Mouse (Mus musculus) kidney, adult 2 months (tissue): Measurements from ENCODE around the gene 6030468B19Rik. TPM values are rescaled to one million over a fixed set of nuclear protein-coding genes. Genes with fewer than 3 reads are reported as not detected.

Source experiments
- DNase-seq: peaks from one replicate; pipeline ENCODE4 v3.0.0; 2021
- H3K27ac ChIP-seq: fragments of 200-500 bp; 2 replicates; pipeline ENCODE4 v1.5.1; 2012; ENCODE audit warnings: low read depth, low read length, control low read depth, inconsistent platforms; ENCODE audit not compliant: insufficient read depth
- H3K27me3 ChIP-seq: fragments of 200-500 bp; replicated peaks from 2 replicates; pipeline ENCODE4 v1.6.1; 2012; ENCODE audit warnings: mild to moderate bottlenecking, moderate library complexity, low read length, inconsistent platforms; ENCODE audit not compliant: control insufficient read depth, insufficient read depth
- H3K36me3 ChIP-seq: fragments of 200-500 bp; 2 replicates; pipeline ENCODE4 v1.6.1; 2012; ENCODE audit warnings: mild to moderate bottlenecking, moderate library complexity, low read length, inconsistent platforms; ENCODE audit not compliant: control insufficient read depth, insufficient read depth
- H3K4me1 ChIP-seq: fragments of 200-500 bp; 2 replicates; pipeline ENCODE4 v1.6.1; 2011; ENCODE audit warnings: low read length; ENCODE audit not compliant: control insufficient read depth, insufficient read depth
- H3K4me3 ChIP-seq: fragments of 200-500 bp; 2 replicates; pipeline ENCODE4 v1.5.1; 2011; ENCODE audit warnings: mild to moderate bottlenecking, low read depth, low read length, control low read depth; ENCODE audit not compliant: insufficient read depth
- CTCF ChIP-seq: fragments of 200-500 bp; conservative IDR thresholded peaks from 2 replicates; pipeline ENCODE4 v1.5.1; 2011; ENCODE audit warnings: low read depth, mild to moderate bottlenecking, control low read depth, low read length, moderate library complexity, mixed read lengths; ENCODE audit not compliant: insufficient read depth, insufficient read length
- POLR2A ChIP-seq: fragments of 200-500 bp; IDR thresholded peaks from one replicate; pipeline ENCODE4 v1.6.1; 2011; ENCODE audit warnings: low read depth, low read length, control low read depth
- WGBS: fragments of 180-500 bp; shearing (Covaris S2); methylation state at CpG from one replicate; pipeline ENCODE4 v1.1.7; 2018; 5-methylcytosine and 5-hydroxymethylcytosine counted together
- polyA plus RNA-seq: library from polyadenylated mRNA; depleted of rRNA; stranded (reverse); fragments of >200 nt; gene quantifications from 2 replicates; pipeline ENCODE4 v1.2.3, GENCODE M21; 2012

Gene 6030468B19Rik
- polyA plus RNA-seq, 1 experiment, result 0.09 TPM

GRCm38 (mm10) chr11:117801650-117802049 lies 4.2 kb downstream of the 6030468B19Rik start:
- Histone ChIP-seq H3K4me1 (no peaks in the 10 kb centered on the region), H3K36me3 (no peaks in the 10 kb centered on the region), H3K4me3 (no peak overlapping the region), H3K27me3 (no peaks in the 10 kb centered on the region), H3K27ac (no peak overlapping the region)
- WGBS, result 75% methylated on average over 7 of the region's 7 CpGs
- TF ChIP-seq POLR2A (no peak), CTCF (no peak)
- no peak for DNase-seq

- H3K4me1 ChIP-seq, result no peaks in the 10 kb centered on the region
Observed at GRCm38 (mm10) chr11:117803166-117803688, 5.8 kb downstream of the 6030468B19Rik start.

GRCm38 (mm10) chr11:117806781-117807180 lies 9.3 kb downstream of the 6030468B19Rik start:
- Histone ChIP-seq H3K4me1 (peaks cover 13% of the 10 kb centered on the region; the same call in 1 of the 2 replicates), H3K27ac (no peak overlapping the region), H3K4me3 (no peak overlapping the region), H3K36me3 (no peaks in the 10 kb centered on the region), H3K27me3 (no peaks in the 10 kb centered on the region)
- no peak for TF ChIP-seq CTCF
- TF ChIP-seq POLR2A, result no peak
- no peak for DNase-seq
- WGBS, result 96% methylated on average over 6 of the region's 6 CpGs

More at GRCm38 (mm10) chr11:117803166-117803688, 5.8 kb downstream of the 6030468B19Rik start:
- H3K4me3 ChIP-seq, result no peak overlapping the region
- WGBS, result 74% methylated on average over 3 of the region's 3 CpGs
- H3K36me3 ChIP-seq, result no peaks in the 10 kb centered on the region
- H3K27me3 ChIP-seq, result no peaks in the 10 kb centered on the region
- DNase-seq, result no peak
- no peak overlapping the region for H3K27ac ChIP-seq
- TF ChIP-seq POLR2A (no peak), CTCF (no peak)

- peak; percentile 84 for DNase-seq
Observed at GRCm38 (mm10) chr11:117809407-117810311, 12.2 kb downstream of the 6030468B19Rik start, which contains the start of the genes Gm20708 and Syngr2. Gene Gm20708, plus strand, starts transcription at chr11:117809668. Gene Syngr2, plus strand, starts transcription at chr11:117809668.

GRCm38 (mm10) chr11:117810401-117811046 lies 13.1 kb downstream of the 6030468B19Rik start:
- WGBS, result under 1% methylated on average over 21 of the region's 21 CpGs
- Histone ChIP-seq H3K36me3 (no peaks in the 10 kb centered on the region), H3K4me3 (peak overlapping the region; percentile 68), H3K27ac (peak overlapping the region; percentile 43), H3K4me1 (peaks cover 13% of the 10 kb centered on the region; the same call in 1 of the 2 replicates), H3K27me3 (no peaks in the 10 kb centered on the region)
- no peak for TF ChIP-seq POLR2A
- TF ChIP-seq CTCF, result peak; percentile 60
- peak; percentile 96 for DNase-seq

More at GRCm38 (mm10) chr11:117809407-117810311, 12.2 kb downstream of the 6030468B19Rik start, which contains the start of the genes Gm20708 and Syngr2:
- under 1% methylated on average over 75 of the region's 75 CpGs for WGBS
- peak within 1 kb of the TSS; percentile 68 for H3K4me3 ChIP-seq
- H3K36me3 ChIP-seq, result no peaks in the 10 kb centered on the region
- H3K27ac ChIP-seq, result peak within 1 kb of the TSS; percentile 67
- H3K4me1 ChIP-seq, result peaks cover 13% of the 10 kb centered on the region; the same call in 1 of the 2 replicates
- no peaks in the 10 kb centered on the region for H3K27me3 ChIP-seq
- TF ChIP-seq POLR2A, result peak; percentile 27
- TF ChIP-seq CTCF, result no peak

DNA sequence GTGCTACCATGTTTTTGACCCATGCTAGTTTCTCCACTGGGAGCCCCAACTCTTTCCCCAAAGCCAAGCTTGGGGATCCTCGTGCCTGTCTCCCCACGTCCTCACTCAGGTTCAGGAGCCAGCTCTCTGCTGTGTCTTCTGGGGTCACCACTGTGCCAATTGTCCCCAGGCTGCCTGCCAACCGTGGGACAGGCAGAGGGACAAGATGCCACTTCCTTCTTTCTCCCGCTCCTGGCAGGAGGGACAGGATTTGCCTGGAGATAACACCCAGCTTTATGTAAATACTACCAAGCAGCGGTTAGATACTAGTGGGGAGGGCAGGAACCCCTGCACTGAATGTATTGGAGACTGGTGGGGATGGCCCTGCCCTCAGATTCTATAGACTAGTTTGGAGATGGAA lies 16.4 kb downstream of the 6030468B19Rik start:
- Histone ChIP-seq H3K4me1 (peaks cover 13% of the 10 kb centered on the region; the same call in 1 of the 2 replicates), H3K36me3 (no peaks in the 10 kb centered on the region), H3K27me3 (no peaks in the 10 kb centered on the region), H3K27ac (no peak overlapping the region), H3K4me3 (no peak overlapping the region)
- DNase-seq, result no peak
- TF ChIP-seq CTCF, result no peak
- no peak for TF ChIP-seq POLR2A
- WGBS, result 69% methylated on average over 5 of the region's 5 CpGs
